Mouse (Mus musculus): ENCODE data around the gene Fbxw15.
"Not testable (repeated sequence)": the region's sequence is repeated elsewhere in the genome, so short reads cannot be mapped to it uniquely, and the experiment has no call there.

Fbxw15 gene

GRCm38 (mm10) chr9:109568162-109568561 lies at the start of gene Fbxw15:
Fbxw15 (minus strand) TSS chr9:109568262.
- not testable (repeated sequence) for DNase-seq (ENCODE audit: extremely low spot score)

- DNase-seq (ENCODE audit: extremely low spot score): not testable (repeated sequence)
Observed at GRCm38 (mm10) chr9:109606837-109607236, 38.8 kb upstream of the Fbxw15 start.

- not testable (repeated sequence) for DNase-seq (ENCODE audit: extremely low spot score)
Observed at GRCm38 (mm10) chr9:109602128-109602527, 34.1 kb upstream of the Fbxw15 start.

GRCm38 (mm10) chr9:109597226-109597625 lies 29.2 kb upstream of the Fbxw15 start:
- no peak for DNase-seq (ENCODE audit: extremely low spot score)

GRCm38 (mm10) chr9:109594866-109595265 lies 26.8 kb upstream of the Fbxw15 start:
- DNase-seq (ENCODE audit: extremely low spot score): no peak

- no peak for DNase-seq (ENCODE audit: extremely low spot score)
Observed at GRCm38 (mm10) chr9:109565546-109565945, 2.5 kb downstream of the Fbxw15 start.

GRCm38 (mm10) chr9:109562106-109562505 lies 6.0 kb downstream of the Fbxw15 start:
- not testable (repeated sequence) for DNase-seq (ENCODE audit: extremely low spot score)

- no peak for DNase-seq (ENCODE audit: extremely low spot score)
Observed at GRCm38 (mm10) chr9:109552483-109552882, 15.6 kb downstream of the Fbxw15 start.

GRCm38 (mm10) chr9:109549666-109550065 lies 18.4 kb downstream of the Fbxw15 start:
- not testable (repeated sequence) for DNase-seq (ENCODE audit: extremely low spot score)

- DNase-seq (ENCODE audit: extremely low spot score): no peak
Observed at GRCm38 (mm10) chr9:109523385-109524064, 44.5 kb downstream of the Fbxw15 start.
